28 mouse cellular contexts compared by ENCODE assay signal in genomic region chr1:152681116-152681515, GRCm38 (mm10).
DNase-seq lines count a peak whose midpoint lies in the region; ATAC-seq and TF ChIP-seq lines count a peak whose summit lies in the region.
"Had no signal": no experiment of that assay in that cellular context is flagged by ENCODE, and none has a peak within 500 bp of the region (broad histone marks: within the 10 kb centered on the region; RNA-seq: fewer than 3 reads in every experiment).

No protein-coding gene starts in this region.

- TF ChIP-seq CTCF in lung, embryonic 14.5 days (IDR thresholded peaks at IDR 0.05; ENCODE audit: low read depth), result no peak

- no peaks in the 10 kb centered on the region for H3K27me3 ChIP-seq in heart, embryonic 13.5 days (replicated peaks)
- H3K27me3 ChIP-seq in lung, embryonic 14.5 days (ENCODE audit: insufficient read depth, low read length), result no peaks in the 10 kb centered on the region
- H3K27me3 ChIP-seq in stomach, embryonic 16.5 days (ENCODE audit: control insufficient read depth, insufficient read depth, low read length), result no peaks in the 10 kb centered on the region
- H3K27me3 ChIP-seq: embryonic facial prominence, embryonic 12.5 days; kidney, embryonic 15.5 days; limb, embryonic 13.5 days; lung, embryonic 15.5 days; neural tube, embryonic 13.5 days; Patski had no signal

- WGBS in heart, embryonic 13.5 days, result 16% methylated on average over 8 of the region's 8 CpGs
- WGBS in lung, embryonic 14.5 days, result 10% methylated on average over 8 of the region's 8 CpGs
- 33% methylated on average over 8 of the region's 8 CpGs for WGBS in stomach, embryonic 16.5 days

- H3K4me2 ChIP-seq in heart, embryonic 13.5 days, result peak overlapping the region; percentile 16
- 0 out of 2 replicates have a peak overlapping the region, but pooled peaks have one; percentile 20 for H3K4me2 ChIP-seq in lung, embryonic 14.5 days
- H3K4me2 ChIP-seq in stomach, embryonic 16.5 days (ENCODE audit: low read depth, low read length), result no peak overlapping the region
- H3K4me2 ChIP-seq: embryonic facial prominence, embryonic 12.5 days; hindbrain, embryonic 14.5 days; kidney, embryonic 15.5 days; limb, embryonic 13.5 days; lung, embryonic 15.5 days; neural tube, embryonic 13.5 days had no signal

- H3K4me3 ChIP-seq in heart, embryonic 13.5 days, result no peak overlapping the region
- no peak overlapping the region for H3K4me3 ChIP-seq in lung, embryonic 14.5 days (ENCODE audit: low read depth, low read length)
- no peak overlapping the region for H3K4me3 ChIP-seq in stomach, embryonic 16.5 days (replicated peaks; ENCODE audit: low read length)
- H3K4me3 ChIP-seq: embryonic facial prominence, embryonic 12.5 days; kidney, embryonic 15.5 days; limb, embryonic 13.5 days; lung, embryonic 15.5 days; midbrain, embryonic 10.5 days; myocyte; neural tube, embryonic 13.5 days had no signal

- H3K9ac ChIP-seq in heart, embryonic 13.5 days, result peak overlapping the region; percentile 15; the same call in 1 of the 2 replicates
- H3K9ac ChIP-seq in lung, embryonic 14.5 days, result 0 out of 2 replicates have a peak overlapping the region, but pooled peaks have one; percentile 3
- H3K9ac ChIP-seq in stomach, embryonic 16.5 days (ENCODE audit: low read length), result no peak overlapping the region
- H3K9ac ChIP-seq: embryonic facial prominence, embryonic 12.5 days; forebrain, postnatal 0 days; hindbrain, embryonic 14.5 days; kidney, embryonic 15.5 days; limb, embryonic 13.5 days; liver, embryonic 14.5 days; lung, embryonic 15.5 days; neural tube, embryonic 13.5 days had no signal

- ATAC-seq in heart, embryonic 13.5 days (ENCODE audit: extremely low read depth, insufficient number of reproducible peaks, low FRiP score, low TSS enrichment), result no peak
- no peak for ATAC-seq in lung, embryonic 14.5 days (ENCODE audit: insufficient read depth)
- ATAC-seq in stomach, embryonic 16.5 days (ENCODE audit: insufficient read depth, low FRiP score), result no peak
- ATAC-seq: CD4-positive, CD25-positive, alpha-beta regulatory T cell, adult 4 months; forebrain, postnatal 0 days; inflammation-experienced regulatory T-cells, adult 6 months; midbrain, embryonic 16.5 days; Patski had no signal

- peak overlapping the region; percentile 93 for H3K27ac ChIP-seq in heart, embryonic 13.5 days (replicated peaks)
- H3K27ac ChIP-seq in lung, embryonic 14.5 days (ENCODE audit: low read depth), result no peak overlapping the region
- 0 out of 2 replicates have a peak overlapping the region, but pooled peaks have one; percentile 5 for H3K27ac ChIP-seq in stomach, embryonic 16.5 days (ENCODE audit: low read length)
- H3K27ac ChIP-seq: embryonic facial prominence, embryonic 12.5 days; hindbrain, embryonic 14.5 days; limb, embryonic 13.5 days; liver, embryonic 14.5 days; lung, embryonic 15.5 days; midbrain, embryonic 10.5 days; neural tube, embryonic 13.5 days had no signal

- no peaks in the 10 kb centered on the region for H3K36me3 ChIP-seq in heart, embryonic 13.5 days
- H3K36me3 ChIP-seq in lung, embryonic 14.5 days (ENCODE audit: insufficient read depth), result no peaks in the 10 kb centered on the region
- H3K36me3 ChIP-seq in stomach, embryonic 16.5 days (ENCODE audit: control insufficient read depth, insufficient read depth, low read length), result no peaks in the 10 kb centered on the region
- H3K36me3 ChIP-seq: embryonic facial prominence, embryonic 12.5 days; kidney, embryonic 15.5 days; limb, embryonic 13.5 days; lung, embryonic 15.5 days; midbrain, embryonic 10.5 days; neural tube, embryonic 13.5 days had no signal

- H3K9me3 ChIP-seq in heart, embryonic 13.5 days, result no peaks in the 10 kb centered on the region
- H3K9me3 ChIP-seq in lung, embryonic 14.5 days (ENCODE audit: low read depth, low read length), result no peaks in the 10 kb centered on the region
- H3K9me3 ChIP-seq in stomach, embryonic 16.5 days (replicated peaks; ENCODE audit: control insufficient read depth, low read length), result no peaks in the 10 kb centered on the region
- H3K9me3 ChIP-seq: embryonic facial prominence, embryonic 12.5 days; kidney, embryonic 15.5 days; limb, embryonic 13.5 days; lung, embryonic 15.5 days; midbrain, embryonic 10.5 days; neural tube, embryonic 13.5 days had no signal

- peaks cover 76% of the 10 kb centered on the region for H3K4me1 ChIP-seq in heart, embryonic 13.5 days
- H3K4me1 ChIP-seq in lung, embryonic 14.5 days (ENCODE audit: insufficient read depth), result peaks cover 50% of the 10 kb centered on the region
- peaks cover 36% of the 10 kb centered on the region for H3K4me1 ChIP-seq in stomach, embryonic 16.5 days (ENCODE audit: control insufficient read depth, insufficient read depth, low read length)

- peak; percentile 37 for DNase-seq in embryo, embryonic 10 days (ENCODE audit: low spot score)
- no peak for DNase-seq in embryo, embryonic 9.5 days (ENCODE audit: extremely low spot score)
- DNase-seq in heart, adult 8-10 months (ENCODE audit: low spot score), result no peak
- DNase-seq in lung, embryonic 14.5 days, result no peak
- DNase-seq in lung, postnatal 14 days, result no peak
- no peak for DNase-seq in B cell, adult 2 months
- DNase-seq: adrenal gland, postnatal 36 days; cerebellum, adult 11-12 months; cerebellum, postnatal 10 days; forebrain, postnatal 0 days; kidney, postnatal 36 days; layer of hippocampus, adult 9-11 months; lung, postnatal 4 days had no signal
